Mouse (Mus musculus): ENCODE data around the gene Pou2f1. TPM values are rescaled to one million over a fixed set of nuclear protein-coding genes. Genes with fewer than 3 reads are reported as not detected.

The Pou2f1 gene
- total RNA-seq, 4 experiments from 2014 or later, result 17.0 to 23.2 (median 21.1) TPM

Other genes starting within 250 kb of the Pou2f1 start
- gene Creg1, start 238.9 kb downstream of the Pou2f1 start, total RNA-seq (2022), result 10 to 100 TPM; 27.6 to 49.9 (median 40.4) TPM
- under 1 TPM in 1 of 4 experiments, not detected in 3; 0.43 TPM for gene Cd247, start 214.0 kb downstream of the Pou2f1 start, total RNA-seq (2022)
- gene Dusp27, start 125.2 kb upstream of the Pou2f1 start, total RNA-seq (2022), result under 1 TPM in 3 of 4 experiments, not detected in 1; 0.12 to 0.20 (median 0.20) TPM
- gene Gpa33, start 127.6 kb upstream of the Pou2f1 start, total RNA-seq (2022), result under 1 TPM in 1 of 4 experiments, not detected in 3; 0.17 TPM
- under 1 TPM in 1 of 4 experiments, not detected in 3; 0.41 TPM for gene Mael, start 236.1 kb upstream of the Pou2f1 start, total RNA-seq (2022)